Mouse (Mus musculus) cerebellum, adult 8-10 months (tissue): Measurements from ENCODE around the gene Evi5l.

Experiments used
- DNase-seq: peaks from one replicate; pipeline ENCODE4 v3.0.0; 2022

Evi5l gene

DNA sequence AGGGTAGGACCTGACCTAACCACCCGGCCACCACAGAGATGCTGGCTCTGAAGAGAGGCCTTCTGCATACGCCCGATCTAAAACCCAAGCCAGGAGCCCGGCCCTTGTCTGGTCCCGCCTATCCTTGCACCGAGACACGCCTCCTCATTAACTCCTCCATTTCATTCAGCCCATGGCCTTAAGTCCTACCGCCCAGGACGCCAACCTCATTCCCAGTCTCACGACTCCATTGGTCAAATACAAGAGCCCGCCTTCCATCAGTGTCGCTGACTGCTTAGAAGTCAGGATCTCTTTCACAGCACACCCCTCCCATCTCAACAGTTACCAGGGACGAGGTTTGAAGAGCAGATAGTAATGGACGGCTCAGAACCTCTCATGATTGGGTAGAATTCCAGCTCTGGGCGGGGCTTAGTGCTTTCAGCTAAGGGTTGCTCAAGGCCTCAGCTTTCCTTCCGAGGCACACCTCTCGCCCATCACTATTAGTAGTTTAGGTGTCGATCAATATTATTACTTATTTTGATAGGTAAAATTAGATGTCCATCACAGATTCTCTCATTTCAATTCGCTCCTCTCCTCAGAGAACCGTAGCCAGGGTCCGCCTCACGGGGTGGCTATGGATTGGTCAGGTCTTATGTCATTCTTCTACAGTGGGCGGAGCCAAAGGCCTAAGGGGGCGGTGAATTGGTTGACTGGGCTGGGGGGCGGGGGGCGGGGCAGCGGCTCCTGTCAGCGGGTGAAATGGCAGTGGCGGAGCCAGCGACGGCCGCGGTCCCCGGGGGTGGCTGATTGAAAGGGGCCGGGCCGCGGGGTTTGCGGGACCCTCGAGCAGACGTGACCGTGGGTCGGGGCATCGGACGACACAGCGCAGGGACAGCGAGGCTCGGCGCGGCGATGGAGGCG lies at the start of gene Evi5l:
Evi5l (plus strand) TSS at position 716 of the 900 bp plus-strand sequence.
- peak; percentile 99 for DNase-seq

DNA sequence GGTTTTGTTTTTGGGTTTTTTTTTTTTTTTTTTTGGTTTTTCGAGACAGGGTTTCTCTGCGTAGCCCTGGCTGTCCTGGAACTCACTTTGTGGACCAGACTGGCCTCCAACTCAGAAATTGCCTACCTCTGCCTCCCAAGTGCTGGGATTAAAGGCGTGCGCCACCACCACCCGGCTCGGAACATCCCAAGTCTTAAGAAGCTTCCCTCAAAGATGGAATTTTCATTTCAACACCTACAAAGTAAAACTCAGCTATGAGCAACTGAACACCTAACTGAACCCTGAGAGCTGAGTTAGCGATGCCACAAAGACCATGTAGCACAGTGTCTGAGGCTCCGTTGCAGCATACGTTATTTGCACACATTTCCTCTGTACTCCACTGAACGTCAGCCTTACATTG lies 32.6 kb upstream of the Evi5l start, which contains the start of gene Cd209g:
Cd209g (plus strand) TSS at position 301 of the 400 bp plus-strand sequence.
- no peak for DNase-seq

- peak; percentile 72 for DNase-seq
Observed at GRCm38 (mm10) chr8:4139660-4140646, 26.4 kb upstream of the Evi5l start.

GRCm38 (mm10) chr8:4141721-4142120 lies 24.6 kb upstream of the Evi5l start:
- DNase-seq = no peak

GRCm38 (mm10) chr8:4147272-4147671 lies 19.1 kb upstream of the Evi5l start:
- DNase-seq = no peak

- no peak for DNase-seq
Observed at GRCm38 (mm10) chr8:4154878-4155277, 11.5 kb upstream of the Evi5l start.

DNA sequence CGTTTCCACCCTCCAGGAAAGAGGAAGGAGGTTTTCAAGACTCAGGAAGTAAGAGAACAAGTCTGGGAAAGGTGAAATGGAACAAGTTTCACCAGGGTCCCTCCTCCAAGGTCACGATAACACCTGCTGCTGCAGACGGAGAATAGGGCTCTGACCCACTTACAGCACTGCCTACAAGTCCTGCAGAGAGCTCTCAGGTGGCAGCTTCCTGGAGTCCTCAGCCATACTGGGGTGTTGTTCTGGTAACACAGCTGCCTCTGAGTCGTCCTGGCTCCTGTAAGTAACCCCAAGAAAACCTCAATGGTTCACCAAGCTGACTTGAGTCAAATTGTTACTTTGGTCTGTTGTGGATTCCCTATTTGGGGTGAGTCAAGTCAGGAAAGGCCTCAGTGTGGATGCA lies 3.6 kb upstream of the Evi5l start:
- no peak for DNase-seq

DNA sequence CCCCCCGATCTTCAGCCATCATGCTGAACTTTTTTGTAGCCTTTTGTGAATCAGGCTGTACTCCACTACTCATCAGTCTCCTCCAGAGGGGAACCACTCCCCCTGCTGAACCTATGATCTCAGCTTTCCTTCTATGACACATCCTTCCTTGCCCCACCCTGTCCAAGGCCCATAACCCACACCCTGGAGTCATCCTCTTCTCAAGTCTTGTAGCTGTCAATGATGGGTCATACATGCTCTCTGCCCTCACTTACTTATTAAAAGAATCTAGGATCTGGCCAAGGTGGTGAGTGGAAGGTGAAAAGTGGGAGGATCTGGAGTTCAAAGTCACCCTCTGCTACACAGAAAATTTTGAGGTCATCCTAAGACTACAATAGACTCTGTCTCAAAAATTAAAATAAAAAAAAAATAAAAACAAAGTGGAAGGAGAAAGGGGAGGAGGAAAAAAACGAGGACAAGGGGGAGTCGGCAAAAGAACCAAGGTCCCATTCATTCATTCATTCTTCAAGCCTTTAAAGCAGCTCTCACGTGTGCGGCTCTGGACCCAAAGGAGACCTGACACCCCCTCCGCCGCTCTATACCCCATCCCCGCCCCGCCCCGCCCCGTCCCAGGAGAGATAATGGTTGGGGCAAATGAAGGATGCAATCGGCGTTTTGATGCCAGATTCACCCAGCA lies 1.1 kb upstream of the Evi5l start:
- DNase-seq = peak; percentile 42

- no peak for DNase-seq
Observed at GRCm38 (mm10) chr8:4166881-4167525, 636 bp downstream of the Evi5l start.

- peak; percentile 16 for DNase-seq
Observed at GRCm38 (mm10) chr8:4167918-4168317, 1.6 kb downstream of the Evi5l start.

DNA sequence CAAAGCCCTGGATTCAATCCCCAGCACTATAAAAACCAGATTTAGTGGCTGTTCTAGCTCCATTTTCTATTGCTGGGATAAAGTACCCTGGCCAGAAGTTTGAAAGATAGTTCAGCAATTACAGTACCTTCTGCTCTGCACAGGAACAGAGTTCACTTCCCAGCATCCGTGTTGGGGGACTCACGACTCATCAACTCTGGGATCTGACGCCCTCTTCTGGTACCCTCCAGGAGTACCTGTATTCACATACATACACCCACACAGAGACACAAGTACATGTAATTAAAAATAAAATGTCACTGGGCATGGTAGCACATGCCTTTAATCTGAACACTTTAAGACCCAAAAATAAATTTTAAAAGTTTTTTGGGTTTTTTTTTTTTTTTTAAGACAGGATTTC lies 6.1 kb downstream of the Evi5l start:
- peak; percentile 0 for DNase-seq

DNA sequence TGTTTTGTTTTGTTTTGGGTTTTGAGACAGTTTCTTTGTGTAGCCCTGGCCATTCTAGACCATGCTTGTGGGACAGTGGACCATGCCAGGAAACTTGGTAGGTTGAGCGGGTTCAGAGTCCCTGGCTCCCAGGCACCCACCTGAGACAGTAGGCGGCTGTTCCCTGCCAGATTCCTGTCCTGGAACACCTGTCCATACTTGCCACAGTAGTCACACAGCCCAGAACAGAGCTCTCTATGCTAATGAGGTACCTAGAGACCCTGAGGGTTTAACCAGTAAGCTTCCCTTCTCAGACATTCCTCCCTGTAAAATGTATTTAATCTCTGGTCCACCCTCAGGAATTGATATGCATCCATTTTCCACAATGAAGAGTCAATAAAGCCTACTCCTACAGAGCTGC lies 7.7 kb downstream of the Evi5l start:
- DNase-seq = no peak

DNA sequence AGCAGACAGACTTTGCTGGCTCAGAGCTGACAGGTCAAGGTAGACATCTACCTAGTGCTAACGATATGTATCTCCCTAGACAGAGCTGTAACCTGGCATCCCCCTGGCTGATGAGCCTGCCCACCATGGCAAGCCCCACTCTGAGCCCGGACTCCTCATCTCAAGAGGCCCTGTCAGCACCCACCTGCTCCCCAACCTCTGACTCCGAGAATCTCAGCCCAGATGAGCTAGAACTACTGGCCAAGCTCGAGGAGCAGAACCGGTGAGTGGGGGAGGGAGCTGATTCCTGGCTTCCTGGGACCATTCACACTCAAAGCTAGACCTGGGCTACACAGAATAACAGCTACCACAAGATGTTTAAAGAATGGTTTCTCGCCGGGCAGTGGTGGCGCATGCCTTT lies 17.0 kb downstream of the Evi5l start:
- no peak for DNase-seq

DNA sequence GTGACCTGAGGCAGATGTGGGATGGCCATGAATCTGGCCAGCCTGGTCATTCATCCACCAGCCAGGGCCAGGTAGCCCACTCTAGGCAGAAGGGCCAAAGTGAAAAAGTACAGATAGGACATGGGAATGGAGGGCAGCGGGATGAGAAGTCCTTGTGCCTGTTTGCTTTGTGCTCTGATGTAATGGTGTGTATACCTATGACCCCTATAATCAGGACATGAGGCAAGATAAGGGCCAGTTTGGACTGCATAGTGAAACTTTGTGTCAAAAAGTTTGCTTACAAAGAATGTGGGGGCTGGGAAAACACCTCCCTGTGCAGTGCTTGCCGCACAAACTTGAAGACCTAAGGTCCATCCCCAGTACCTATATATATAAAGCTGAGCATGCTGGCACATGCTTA lies 19.8 kb downstream of the Evi5l start:
- DNase-seq = no peak

DNA sequence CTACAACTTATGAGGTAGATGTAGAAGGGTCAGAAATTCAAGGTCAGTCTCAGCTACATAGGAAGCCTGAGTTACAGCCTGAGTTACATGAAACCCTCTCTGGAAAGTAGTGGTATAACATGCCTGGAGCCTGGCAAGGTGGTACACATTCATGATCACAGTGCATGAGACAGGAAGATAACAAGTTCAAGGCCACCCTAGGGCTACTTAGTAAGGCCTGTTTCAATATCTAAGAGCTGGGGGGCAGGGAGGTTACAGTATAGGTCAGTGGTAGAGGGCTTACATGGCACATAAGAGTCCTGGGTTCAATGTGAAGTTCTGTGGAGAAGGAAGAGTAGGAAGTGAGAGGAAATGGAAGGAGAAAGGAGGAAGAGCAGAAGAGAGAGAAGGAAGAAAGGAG lies 22.2 kb downstream of the Evi5l start:
- DNase-seq = no peak

DNA sequence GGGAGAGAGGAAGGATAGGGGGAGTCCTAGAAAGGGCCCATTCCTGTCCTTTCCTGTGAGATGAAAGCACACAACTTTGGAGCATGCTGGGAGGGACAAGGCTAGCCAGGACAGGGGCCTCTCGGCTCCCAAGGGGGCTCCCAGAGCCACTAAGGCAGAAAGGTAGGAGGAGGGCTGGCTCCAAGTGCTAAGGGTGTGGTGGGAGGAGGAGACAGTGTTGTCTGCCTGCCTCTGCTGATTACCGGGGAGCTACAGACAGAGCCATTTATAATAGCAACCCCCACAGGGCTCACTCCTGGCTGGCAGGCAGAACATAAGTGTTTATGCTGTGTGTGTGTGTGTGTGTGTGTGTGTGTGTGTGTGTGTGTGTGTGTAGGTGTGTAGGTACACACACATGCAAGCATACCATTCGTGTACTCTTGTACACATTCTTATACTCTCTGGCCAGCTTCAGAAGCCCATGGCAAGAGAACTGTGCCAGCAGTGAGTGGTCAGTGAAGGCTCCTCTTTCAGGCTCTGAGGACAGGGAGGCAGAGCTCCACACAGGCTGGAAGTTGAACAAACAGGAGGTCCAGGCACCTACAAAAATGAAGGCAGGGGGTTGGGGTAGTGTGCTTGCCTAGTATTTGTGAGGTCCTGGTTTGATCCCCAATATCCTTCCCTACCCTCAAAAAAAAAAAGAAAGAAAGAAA lies 22.8 kb downstream of the Evi5l start:
- DNase-seq = no peak

- DNase-seq = no peak
Observed at GRCm38 (mm10) chr8:4192305-4192704, 25.9 kb downstream of the Evi5l start.

DNA sequence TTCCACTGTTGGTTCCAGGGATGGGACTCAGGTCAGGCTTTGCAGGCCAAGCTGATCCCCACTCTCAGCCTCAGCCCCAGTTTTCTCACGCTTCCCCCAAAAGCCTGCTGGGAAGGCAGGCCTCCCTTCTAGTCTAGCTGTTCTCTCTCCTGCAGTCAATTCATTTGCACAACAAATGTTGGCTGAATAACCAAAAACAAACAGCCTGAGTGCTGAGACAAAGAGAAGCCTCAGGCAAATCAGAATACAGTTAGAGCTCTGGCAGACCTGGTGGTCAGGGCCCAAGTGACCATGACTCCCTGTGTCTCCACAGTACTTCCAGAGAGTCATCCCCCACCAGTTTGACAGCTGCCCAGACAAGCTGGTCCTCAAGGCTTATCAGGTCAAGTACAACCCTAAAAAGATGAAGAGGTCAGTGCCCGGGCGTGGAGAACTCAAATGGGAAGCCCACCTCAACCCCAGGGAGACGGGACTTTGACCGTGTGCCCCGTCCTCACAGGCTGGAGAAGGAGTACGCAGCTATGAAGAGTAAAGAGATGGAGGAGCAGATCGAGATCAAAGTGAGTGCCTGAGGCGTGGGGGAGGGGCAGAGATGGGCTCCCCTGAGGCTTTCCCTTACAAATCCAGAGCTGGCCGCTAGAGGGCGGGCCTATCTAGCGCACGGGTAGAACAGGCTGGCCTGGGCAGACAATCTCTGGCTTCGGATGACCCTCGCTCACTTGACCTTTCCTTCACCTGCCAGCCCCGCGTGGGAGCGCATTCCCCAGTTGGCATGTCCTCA lies 26.6 kb downstream of the Evi5l start:
- peak; percentile 88 for DNase-seq

DNA sequence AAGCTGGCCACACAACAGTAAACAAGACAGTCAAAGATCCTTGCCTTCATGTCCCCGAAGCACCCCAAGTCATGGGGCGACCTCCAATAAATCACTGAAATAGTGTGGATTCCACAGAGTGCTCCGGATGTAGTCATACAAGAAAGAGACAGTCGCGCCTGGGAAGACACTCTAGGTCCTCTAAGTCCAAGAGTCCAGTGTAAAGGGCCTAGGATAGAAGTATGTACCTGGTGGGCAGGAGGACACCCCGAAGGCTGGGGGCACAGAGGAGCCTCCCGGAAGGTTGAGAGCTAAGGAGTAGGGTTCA lies 27.2 kb downstream of the Evi5l start:
- no peak for DNase-seq

- DNase-seq = no peak
Observed at GRCm38 (mm10) chr8:4201321-4201720, 35.0 kb downstream of the Evi5l start.
